Mouse (Mus musculus) B cell, adult 62 days (primary cell): ENCODE measurements around the gene Fam126a. TPM values are rescaled to one million over a fixed set of nuclear protein-coding genes. Genes with fewer than 3 reads are reported as not detected.

Experiments used
- total RNA-seq: library from RNA; stranded (reverse); gene quantifications from 4 replicates; pipeline ENCODE4 v1.2.4, GENCODE M21; 2023

The Fam126a gene
- 25.4 to 30.2 TPM (median 27.8 TPM) in 4 replicates for total RNA-seq

DNA sequence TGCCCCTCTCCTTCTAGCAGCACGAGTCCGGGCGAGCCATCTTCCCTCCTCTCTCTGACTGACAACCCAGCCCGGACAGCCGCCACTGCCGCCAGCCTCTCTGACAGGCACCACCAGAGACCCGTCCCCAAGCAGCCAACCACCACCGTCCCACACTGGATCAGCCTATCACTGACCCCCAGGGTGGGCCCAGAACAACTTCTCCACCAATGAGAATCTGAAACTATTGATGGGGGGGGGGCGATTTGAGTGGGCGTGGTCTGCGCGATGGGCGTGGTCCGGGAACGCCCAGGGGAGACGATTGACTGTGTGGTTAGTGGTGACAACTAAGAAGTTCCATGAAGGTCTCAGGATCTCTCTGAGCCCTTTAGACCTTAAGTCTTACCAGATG, at the start of gene Fam126a:
Gene Fam126a (minus strand): TSS at position 112 of the 391 bp plus-strand sequence.

Other genes with a start within 250 kb of the Fam126a start
- gene Pus7, start 247.0 kb downstream of the Fam126a start, total RNA-seq, result 19.6 to 32.2 TPM (median 23.9 TPM) in 4 replicates
- gene Rint1, start 243.0 kb downstream of the Fam126a start, total RNA-seq, result 23.4 to 25.7 TPM (median 24.8 TPM) in 4 replicates
- gene Tomm7, start 186.5 kb downstream of the Fam126a start, total RNA-seq, result 39.6 to 51.3 TPM (median 43.7 TPM) in 4 replicates
- gene Klhl7, start 69.9 kb upstream of the Fam126a start, total RNA-seq, result 17.7 to 19.9 TPM (median 18.6 TPM) in 4 replicates
- gene Nupl2, start 134.3 kb upstream of the Fam126a start, total RNA-seq, result 13.7 to 16.9 TPM (median 16.0 TPM) in 4 replicates